Mouse (Mus musculus): ENCODE results near the gene Slc26a9. TPM values are rescaled to one million over a fixed set of nuclear protein-coding genes. Genes with fewer than 3 reads are reported as not detected.

Slc26a9 gene
- polyA plus RNA-seq, 1 experiment from 2014 or later = 0.22 TPM

- Histone ChIP-seq H3K36me3 (replicated peaks; ENCODE audit: control insufficient read depth, insufficient read depth, low read depth, low read length) (no peaks in the 10 kb centered on the region), H3K4me3 (ENCODE audit: low read depth, low read length) (no peak overlapping the region), H3K27me3 (ENCODE audit: control insufficient read depth, insufficient read depth, low read length) (no peaks in the 10 kb centered on the region), H3K9ac (replicated peaks; ENCODE audit: low read length) (no peak overlapping the region), H3K4me2 (ENCODE audit: low read depth, low read length) (no peak overlapping the region), H3K9me3 (replicated peaks; ENCODE audit: control insufficient read depth, low read length) (no peaks in the 10 kb centered on the region), H3K4me1 (ENCODE audit: control insufficient read depth, insufficient read depth, low read length) (no peaks in the 10 kb centered on the region), H3K27ac (replicated peaks; ENCODE audit: low read depth, low read length) (no peak overlapping the region)
- WGBS = 82% methylated on average over 6 of the region's 6 CpGs
- DNase-seq (ENCODE audit: low spot score) (no peak), ATAC-seq (replicated peaks; ENCODE audit: insufficient number of reproducible peaks, low FRiP score, low TSS enrichment, low read depth) (no peak)
These were observed 17.2 kb upstream of the Slc26a9 start for GRCm38 (mm10) chr1:131726586-131726985.

GRCm38 (mm10) chr1:131730639-131731437 is 13.0 kb upstream of the Slc26a9 start:
- DNase-seq (ENCODE audit: low spot score) = no peak
- H3K4me1 ChIP-seq (ENCODE audit: control insufficient read depth, insufficient read depth, low read length) = no peaks in the 10 kb centered on the region
- H3K9ac ChIP-seq (replicated peaks; ENCODE audit: low read length) = no peak overlapping the region
- H3K4me2 ChIP-seq (ENCODE audit: low read depth, low read length) = no peak overlapping the region
- H3K27ac ChIP-seq (replicated peaks; ENCODE audit: low read depth, low read length) = no peak overlapping the region
- no peaks in the 10 kb centered on the region for H3K9me3 ChIP-seq (replicated peaks; ENCODE audit: control insufficient read depth, low read length)
- ATAC-seq (replicated peaks; ENCODE audit: insufficient number of reproducible peaks, low FRiP score, low TSS enrichment, low read depth) = no peak
- no peaks in the 10 kb centered on the region for H3K36me3 ChIP-seq (replicated peaks; ENCODE audit: control insufficient read depth, insufficient read depth, low read depth, low read length)
- no peaks in the 10 kb centered on the region for H3K27me3 ChIP-seq (ENCODE audit: control insufficient read depth, insufficient read depth, low read length)
- 81% methylated on average over 12 of the region's 12 CpGs for WGBS
- no peak overlapping the region for H3K4me3 ChIP-seq (ENCODE audit: low read depth, low read length)

GRCm38 (mm10) chr1:131733474-131734180 is 10.2 kb upstream of the Slc26a9 start:
- Histone ChIP-seq H3K4me2 (ENCODE audit: low read depth, low read length) (no peak overlapping the region), H3K27me3 (ENCODE audit: control insufficient read depth, insufficient read depth, low read length) (no peaks in the 10 kb centered on the region), H3K9me3 (replicated peaks; ENCODE audit: control insufficient read depth, low read length) (no peaks in the 10 kb centered on the region), H3K36me3 (replicated peaks; ENCODE audit: control insufficient read depth, insufficient read depth, low read depth, low read length) (no peaks in the 10 kb centered on the region), H3K4me1 (ENCODE audit: control insufficient read depth, insufficient read depth, low read length) (no peaks in the 10 kb centered on the region), H3K4me3 (ENCODE audit: low read depth, low read length) (no peak overlapping the region), H3K9ac (replicated peaks; ENCODE audit: low read length) (no peak overlapping the region), H3K27ac (replicated peaks; ENCODE audit: low read depth, low read length) (no peak overlapping the region)
- no peak for ATAC-seq (replicated peaks; ENCODE audit: insufficient number of reproducible peaks, low FRiP score, low TSS enrichment, low read depth)
- WGBS = 76% methylated on average over 13 of the region's 13 CpGs
- DNase-seq (ENCODE audit: low spot score) = no peak

- H3K36me3 ChIP-seq (replicated peaks; ENCODE audit: control insufficient read depth, insufficient read depth, low read depth, low read length) = no peaks in the 10 kb centered on the region
- no peak overlapping the region for H3K4me3 ChIP-seq (ENCODE audit: low read depth, low read length)
- H3K9me3 ChIP-seq (replicated peaks; ENCODE audit: control insufficient read depth, low read length) = no peaks in the 10 kb centered on the region
- DNase-seq (ENCODE audit: low spot score) (no peak), ATAC-seq (replicated peaks; ENCODE audit: insufficient number of reproducible peaks, low FRiP score, low TSS enrichment, low read depth) (no peak)
- H3K9ac ChIP-seq (replicated peaks; ENCODE audit: low read length) = no peak overlapping the region
- no peaks in the 10 kb centered on the region for H3K27me3 ChIP-seq (ENCODE audit: control insufficient read depth, insufficient read depth, low read length)
- no peak overlapping the region for H3K4me2 ChIP-seq (ENCODE audit: low read depth, low read length)
- H3K27ac ChIP-seq (replicated peaks; ENCODE audit: low read depth, low read length) = no peak overlapping the region
- H3K4me1 ChIP-seq (ENCODE audit: control insufficient read depth, insufficient read depth, low read length) = no peaks in the 10 kb centered on the region
- WGBS = 88% methylated on average over 6 of the region's 6 CpGs
These were observed 9.1 kb upstream of the Slc26a9 start for GRCm38 (mm10) chr1:131734657-131735273.

GRCm38 (mm10) chr1:131736494-131736893 is 7.3 kb upstream of the Slc26a9 start:
- no peak overlapping the region for H3K4me2 ChIP-seq (ENCODE audit: low read depth, low read length)
- H3K4me3 ChIP-seq (ENCODE audit: low read depth, low read length) = no peak overlapping the region
- H3K9me3 ChIP-seq (replicated peaks; ENCODE audit: control insufficient read depth, low read length) = no peaks in the 10 kb centered on the region
- no peaks in the 10 kb centered on the region for H3K4me1 ChIP-seq (ENCODE audit: control insufficient read depth, insufficient read depth, low read length)
- WGBS = 93% methylated on average over 9 of the region's 9 CpGs
- no peak overlapping the region for H3K9ac ChIP-seq (replicated peaks; ENCODE audit: low read length)
- H3K36me3 ChIP-seq (replicated peaks; ENCODE audit: control insufficient read depth, insufficient read depth, low read depth, low read length) = no peaks in the 10 kb centered on the region
- ATAC-seq (replicated peaks; ENCODE audit: insufficient number of reproducible peaks, low FRiP score, low TSS enrichment, low read depth) = no peak
- DNase-seq (ENCODE audit: low spot score) = no peak
- H3K27ac ChIP-seq (replicated peaks; ENCODE audit: low read depth, low read length) = no peak overlapping the region
- no peaks in the 10 kb centered on the region for H3K27me3 ChIP-seq (ENCODE audit: control insufficient read depth, insufficient read depth, low read length)

GRCm38 (mm10) chr1:131737269-131737668 is 6.6 kb upstream of the Slc26a9 start:
- H3K36me3 ChIP-seq (replicated peaks; ENCODE audit: control insufficient read depth, insufficient read depth, low read depth, low read length) = no peaks in the 10 kb centered on the region
- ATAC-seq (replicated peaks; ENCODE audit: insufficient number of reproducible peaks, low FRiP score, low TSS enrichment, low read depth) (no peak), DNase-seq (ENCODE audit: low spot score) (no peak)
- H3K4me2 ChIP-seq (ENCODE audit: low read depth, low read length) = no peak overlapping the region
- no peak overlapping the region for H3K9ac ChIP-seq (replicated peaks; ENCODE audit: low read length)
- H3K27ac ChIP-seq (replicated peaks; ENCODE audit: low read depth, low read length) = no peak overlapping the region
- no peaks in the 10 kb centered on the region for H3K4me1 ChIP-seq (ENCODE audit: control insufficient read depth, insufficient read depth, low read length)
- H3K27me3 ChIP-seq (ENCODE audit: control insufficient read depth, insufficient read depth, low read length) = no peaks in the 10 kb centered on the region
- H3K9me3 ChIP-seq (replicated peaks; ENCODE audit: control insufficient read depth, low read length) = no peaks in the 10 kb centered on the region
- 84% methylated on average over 5 of the region's 5 CpGs for WGBS
- no peak overlapping the region for H3K4me3 ChIP-seq (ENCODE audit: low read depth, low read length)

GRCm38 (mm10) chr1:131738760-131739159 is 5.1 kb upstream of the Slc26a9 start:
- no peak for ATAC-seq (replicated peaks; ENCODE audit: insufficient number of reproducible peaks, low FRiP score, low TSS enrichment, low read depth)

More at GRCm38 (mm10) chr1:131738760-131739159, 5.1 kb upstream of the Slc26a9 start:
- Histone ChIP-seq H3K27me3 (ENCODE audit: control insufficient read depth, insufficient read depth, low read length) (no peaks in the 10 kb centered on the region), H3K27ac (replicated peaks; ENCODE audit: low read depth, low read length) (no peak overlapping the region), H3K4me3 (ENCODE audit: low read depth, low read length) (no peak overlapping the region), H3K4me2 (ENCODE audit: low read depth, low read length) (no peak overlapping the region), H3K9me3 (replicated peaks; ENCODE audit: control insufficient read depth, low read length) (no peaks in the 10 kb centered on the region), H3K4me1 (ENCODE audit: control insufficient read depth, insufficient read depth, low read length) (no peaks in the 10 kb centered on the region), H3K9ac (replicated peaks; ENCODE audit: low read length) (no peak overlapping the region), H3K36me3 (replicated peaks; ENCODE audit: control insufficient read depth, insufficient read depth, low read depth, low read length) (no peaks in the 10 kb centered on the region)
- WGBS = 86% methylated on average over 1 of the region's 1 CpGs
- DNase-seq (ENCODE audit: low spot score) = no peak
